Mouse (Mus musculus) spleen, adult 2 months (tissue): ENCODE measurements around the gene C4bp.

Source experiments
- CTCF ChIP-seq: fragments of 200-500 bp; IDR thresholded peaks from 2 replicates; pipeline ENCODE4 v1.5.1; 2011; ENCODE audit warnings: mild to moderate bottlenecking, inconsistent platforms; ENCODE audit not compliant: insufficient read depth, insufficient read length, insufficient replicate concordance; ENCODE audit errors: extremely low read depth
- POLR2A ChIP-seq: fragments of 200-500 bp; IDR thresholded peaks from 2 replicates; pipeline ENCODE4 v1.6.1; 2011; ENCODE audit warnings: low read depth, low read length, inconsistent platforms

- TF ChIP-seq CTCF, result no peak
- no peak for TF ChIP-seq POLR2A
Measured at GRCm38 (mm10) chr1:130640967-130641366, 20.5 kb downstream of the C4bp start.
